Mouse (Mus musculus): ENCODE results near the gene Itprid2. TPM values are rescaled to one million over a fixed set of nuclear protein-coding genes. Genes with fewer than 3 reads are reported as not detected.

Gene Itprid2
- polyA plus RNA-seq, 1 experiment from 2014 or later: 9.1 TPM

Other genes with a start within 250 kb of the Itprid2 start
- gene Neurod1, start 178.6 kb upstream of the Itprid2 start, polyA plus RNA-seq (2015; fragmentation: Nextera tagmentation; extraction: Ambion mirVana): 0.15 TPM in 1 of 2 replicates, not detected in the other
- 1.1 and 1.2 TPM in 2 replicates for gene Cerkl, start 178.6 kb upstream of the Itprid2 start, polyA plus RNA-seq (2015; fragmentation: Nextera tagmentation; extraction: Ambion mirVana)
- gene Ppp1r1c, start 72.4 kb downstream of the Itprid2 start, polyA plus RNA-seq (2015; fragmentation: Nextera tagmentation; extraction: Ambion mirVana): 0.10 and 0.24 TPM in 2 replicates

All from limb, embryonic 13.5 days (tissue).